Mouse (Mus musculus): Measurements from ENCODE around the gene Cc2d2a. TPM values are rescaled to one million over a fixed set of nuclear protein-coding genes. Genes with fewer than 3 reads are reported as not detected.

The Cc2d2a gene
- polyA plus RNA-seq, 1 experiment from 2014 or later = 7.8 TPM

- Histone ChIP-seq H3K36me3 (ENCODE audit: control insufficient read depth, insufficient read depth) (peaks cover 7% of the 10 kb centered on the region), H3K27ac (ENCODE audit: low read length) (no peak overlapping the region), H3K4me2 (ENCODE audit: low read length) (no peak overlapping the region), H3K4me3 (replicated peaks; ENCODE audit: low read length) (no peak overlapping the region), H3K9me3 (ENCODE audit: control insufficient read depth, low read length) (no peaks in the 10 kb centered on the region), H3K27me3 (replicated peaks; ENCODE audit: control insufficient read depth, insufficient read depth, low read length) (no peaks in the 10 kb centered on the region), H3K9ac (replicated peaks; ENCODE audit: low read depth, low read length) (no peak overlapping the region), H3K4me1 (replicated peaks; ENCODE audit: control insufficient read depth, insufficient read depth, low read length) (no peaks in the 10 kb centered on the region)
- ATAC-seq = no peak
- 79% methylated on average over 5 of the region's 5 CpGs for WGBS
Observed at GRCm38 (mm10) chr5:43721538-43722451, 59.6 kb downstream of the Cc2d2a start.

GRCm38 (mm10) chr5:43722452-43722783, 60.3 kb downstream of the Cc2d2a start:
- no peaks in the 10 kb centered on the region for H3K9me3 ChIP-seq (ENCODE audit: control insufficient read depth, low read length)
- no peaks in the 10 kb centered on the region for H3K27me3 ChIP-seq (replicated peaks; ENCODE audit: control insufficient read depth, insufficient read depth, low read length)
- ATAC-seq = no peak
- H3K4me2 ChIP-seq (ENCODE audit: low read length) = no peak overlapping the region
- WGBS = 91% methylated on average over 6 of the region's 6 CpGs
- H3K27ac ChIP-seq (ENCODE audit: low read length) = no peak overlapping the region
- H3K4me1 ChIP-seq (replicated peaks; ENCODE audit: control insufficient read depth, insufficient read depth, low read length) = no peaks in the 10 kb centered on the region
- no peak overlapping the region for H3K4me3 ChIP-seq (replicated peaks; ENCODE audit: low read length)
- H3K9ac ChIP-seq (replicated peaks; ENCODE audit: low read depth, low read length) = no peak overlapping the region
- H3K36me3 ChIP-seq (ENCODE audit: control insufficient read depth, insufficient read depth) = peaks cover 7% of the 10 kb centered on the region

- no peak overlapping the region for H3K27ac ChIP-seq (ENCODE audit: low read length)
- H3K9me3 ChIP-seq (ENCODE audit: control insufficient read depth, low read length) = no peaks in the 10 kb centered on the region
- no peak overlapping the region for H3K9ac ChIP-seq (replicated peaks; ENCODE audit: low read depth, low read length)
- no peaks in the 10 kb centered on the region for H3K27me3 ChIP-seq (replicated peaks; ENCODE audit: control insufficient read depth, insufficient read depth, low read length)
- no peaks in the 10 kb centered on the region for H3K4me1 ChIP-seq (replicated peaks; ENCODE audit: control insufficient read depth, insufficient read depth, low read length)
- no peak overlapping the region for H3K4me2 ChIP-seq (ENCODE audit: low read length)
- H3K4me3 ChIP-seq (replicated peaks; ENCODE audit: low read length) = no peak overlapping the region
- peaks cover 7% of the 10 kb centered on the region for H3K36me3 ChIP-seq (ENCODE audit: control insufficient read depth, insufficient read depth)
- ATAC-seq = no peak
- WGBS = 87% methylated on average over 7 of the region's 7 CpGs
Observed at GRCm38 (mm10) chr5:43723830-43724229, 61.7 kb downstream of the Cc2d2a start.

GRCm38 (mm10) chr5:43728375-43729165, 66.4 kb downstream of the Cc2d2a start:
- no peak overlapping the region for H3K9ac ChIP-seq (replicated peaks; ENCODE audit: low read depth, low read length)
- ATAC-seq = no peak
- no peaks in the 10 kb centered on the region for H3K4me1 ChIP-seq (replicated peaks; ENCODE audit: control insufficient read depth, insufficient read depth, low read length)
- no peak overlapping the region for H3K4me2 ChIP-seq (ENCODE audit: low read length)
- peaks cover 7% of the 10 kb centered on the region for H3K36me3 ChIP-seq (ENCODE audit: control insufficient read depth, insufficient read depth)
- WGBS = 88% methylated on average over 11 of the region's 11 CpGs
- H3K9me3 ChIP-seq (ENCODE audit: control insufficient read depth, low read length) = no peaks in the 10 kb centered on the region
- H3K27ac ChIP-seq (ENCODE audit: low read length) = no peak overlapping the region
- H3K4me3 ChIP-seq (replicated peaks; ENCODE audit: low read length) = no peak overlapping the region
- no peaks in the 10 kb centered on the region for H3K27me3 ChIP-seq (replicated peaks; ENCODE audit: control insufficient read depth, insufficient read depth, low read length)

- H3K9ac ChIP-seq (replicated peaks; ENCODE audit: low read depth, low read length) = no peak overlapping the region
- 66% methylated on average over 8 of the region's 8 CpGs for WGBS
- H3K36me3 ChIP-seq (ENCODE audit: control insufficient read depth, insufficient read depth) = peaks cover 2% of the 10 kb centered on the region; the same call in 1 of the 2 replicates
- H3K27me3 ChIP-seq (replicated peaks; ENCODE audit: control insufficient read depth, insufficient read depth, low read length) = no peaks in the 10 kb centered on the region
- H3K4me3 ChIP-seq (replicated peaks; ENCODE audit: low read length) = no peak overlapping the region
- no peaks in the 10 kb centered on the region for H3K9me3 ChIP-seq (ENCODE audit: control insufficient read depth, low read length)
- no peak overlapping the region for H3K4me2 ChIP-seq (ENCODE audit: low read length)
- ATAC-seq = no peak
- no peak overlapping the region for H3K27ac ChIP-seq (ENCODE audit: low read length)
- no peaks in the 10 kb centered on the region for H3K4me1 ChIP-seq (replicated peaks; ENCODE audit: control insufficient read depth, insufficient read depth, low read length)
Observed at GRCm38 (mm10) chr5:43732381-43732780, 70.2 kb downstream of the Cc2d2a start.

- no peaks in the 10 kb centered on the region for H3K27me3 ChIP-seq (replicated peaks; ENCODE audit: control insufficient read depth, insufficient read depth, low read length)
Observed at GRCm38 (mm10) chr5:43744187-43744586, 82.0 kb downstream of the Cc2d2a start.

GRCm38 (mm10) chr5:43745156-43745555, 83.0 kb downstream of the Cc2d2a start:
- 82% methylated on average over 5 of the region's 5 CpGs for WGBS
- Histone ChIP-seq H3K27me3 (replicated peaks; ENCODE audit: control insufficient read depth, insufficient read depth, low read length) (no peaks in the 10 kb centered on the region), H3K27ac (ENCODE audit: low read length) (no peak overlapping the region), H3K4me1 (replicated peaks; ENCODE audit: control insufficient read depth, insufficient read depth, low read length) (no peaks in the 10 kb centered on the region), H3K4me2 (ENCODE audit: low read length) (no peak overlapping the region), H3K9ac (replicated peaks; ENCODE audit: low read depth, low read length) (no peak overlapping the region), H3K9me3 (ENCODE audit: control insufficient read depth, low read length) (no peaks in the 10 kb centered on the region), H3K36me3 (ENCODE audit: control insufficient read depth, insufficient read depth) (peaks cover 12% of the 10 kb centered on the region; the same call in 1 of the 2 replicates), H3K4me3 (replicated peaks; ENCODE audit: low read length) (no peak overlapping the region)
- ATAC-seq = no peak

More at GRCm38 (mm10) chr5:43744187-43744586, 82.0 kb downstream of the Cc2d2a start:
- 95% methylated on average over 1 of the region's 1 CpGs for WGBS
- Histone ChIP-seq H3K4me2 (ENCODE audit: low read length) (no peak overlapping the region), H3K4me1 (replicated peaks; ENCODE audit: control insufficient read depth, insufficient read depth, low read length) (no peaks in the 10 kb centered on the region), H3K4me3 (replicated peaks; ENCODE audit: low read length) (no peak overlapping the region), H3K27ac (ENCODE audit: low read length) (no peak overlapping the region), H3K9me3 (ENCODE audit: control insufficient read depth, low read length) (no peaks in the 10 kb centered on the region), H3K9ac (replicated peaks; ENCODE audit: low read depth, low read length) (no peak overlapping the region), H3K36me3 (ENCODE audit: control insufficient read depth, insufficient read depth) (peaks cover 14% of the 10 kb centered on the region; the same call in 1 of the 2 replicates)
- no peak for ATAC-seq

- H3K9ac ChIP-seq (replicated peaks; ENCODE audit: low read depth, low read length) = no peak overlapping the region
- no peak overlapping the region for H3K27ac ChIP-seq (ENCODE audit: low read length)
- H3K4me3 ChIP-seq (replicated peaks; ENCODE audit: low read length) = no peak overlapping the region
- 84% methylated on average over 4 of the region's 4 CpGs for WGBS
- peaks cover 7% of the 10 kb centered on the region; the same call in 1 of the 2 replicates for H3K36me3 ChIP-seq (ENCODE audit: control insufficient read depth, insufficient read depth)
- no peaks in the 10 kb centered on the region for H3K27me3 ChIP-seq (replicated peaks; ENCODE audit: control insufficient read depth, insufficient read depth, low read length)
- no peaks in the 10 kb centered on the region for H3K4me1 ChIP-seq (replicated peaks; ENCODE audit: control insufficient read depth, insufficient read depth, low read length)
- no peak for ATAC-seq
- H3K4me2 ChIP-seq (ENCODE audit: low read length) = no peak overlapping the region
- no peaks in the 10 kb centered on the region for H3K9me3 ChIP-seq (ENCODE audit: control insufficient read depth, low read length)
Observed at GRCm38 (mm10) chr5:43748039-43748438, 85.9 kb downstream of the Cc2d2a start.

- no peaks in the 10 kb centered on the region for H3K9me3 ChIP-seq (ENCODE audit: control insufficient read depth, low read length)
- H3K4me1 ChIP-seq (replicated peaks; ENCODE audit: control insufficient read depth, insufficient read depth, low read length) = no peaks in the 10 kb centered on the region
- H3K4me3 ChIP-seq (replicated peaks; ENCODE audit: low read length) = no peak overlapping the region
- WGBS = 66% methylated on average over 3 of the region's 3 CpGs
- H3K9ac ChIP-seq (replicated peaks; ENCODE audit: low read depth, low read length) = no peak overlapping the region
- H3K4me2 ChIP-seq (ENCODE audit: low read length) = no peak overlapping the region
- ATAC-seq = no peak
- H3K27me3 ChIP-seq (replicated peaks; ENCODE audit: control insufficient read depth, insufficient read depth, low read length) = no peaks in the 10 kb centered on the region
- no peak overlapping the region for H3K27ac ChIP-seq (ENCODE audit: low read length)
- H3K36me3 ChIP-seq (ENCODE audit: control insufficient read depth, insufficient read depth) = peaks cover 5% of the 10 kb centered on the region; the same call in 1 of the 2 replicates
Observed at GRCm38 (mm10) chr5:43749092-43749491, 86.9 kb downstream of the Cc2d2a start.

Measured in forebrain, embryonic 16.5 days (tissue).